Mouse (Mus musculus) retina, postnatal 1 day (tissue): ENCODE data around the gene Grem2.

ENCODE experiments used
- DNase-seq: peaks from one replicate; pipeline ENCODE4 v3.0.0-alpha.2; 2012

The Grem2 gene

DNA sequence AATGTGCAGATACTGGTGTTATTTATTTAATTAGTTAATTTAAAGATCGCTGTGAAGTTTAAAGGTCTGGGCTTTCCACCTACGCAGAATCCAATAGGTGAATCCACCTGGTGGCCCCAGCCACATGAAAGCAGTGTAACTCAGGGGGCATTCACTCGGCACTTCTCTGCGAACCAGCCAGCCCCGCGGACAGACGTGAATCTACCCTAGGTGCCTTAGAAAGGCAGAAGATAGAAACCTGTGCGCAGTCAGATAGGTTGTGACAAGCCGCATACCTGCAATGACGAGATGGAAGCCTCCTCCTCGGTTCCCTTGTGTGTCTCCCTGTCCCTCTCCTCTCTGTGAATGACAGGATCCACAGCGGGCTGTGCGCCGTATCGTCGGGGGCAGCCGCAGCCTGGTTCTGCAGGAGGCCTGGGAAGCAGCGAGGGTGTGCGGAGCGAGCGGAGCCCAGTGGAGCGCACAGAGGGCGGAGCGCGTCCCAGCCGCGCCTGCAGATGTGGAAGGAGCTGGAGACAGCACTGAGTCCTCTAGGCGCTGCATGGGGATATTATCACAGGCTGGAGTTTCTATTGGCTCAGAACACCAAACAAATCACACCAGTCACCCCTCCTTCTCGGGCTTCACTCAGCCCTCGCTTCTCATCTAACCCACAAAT is at the start of gene Grem2:
TSS of gene Grem2 (minus strand) at position 522 of the 658 bp plus-strand sequence.
- peak; percentile 66 for DNase-seq

DNA sequence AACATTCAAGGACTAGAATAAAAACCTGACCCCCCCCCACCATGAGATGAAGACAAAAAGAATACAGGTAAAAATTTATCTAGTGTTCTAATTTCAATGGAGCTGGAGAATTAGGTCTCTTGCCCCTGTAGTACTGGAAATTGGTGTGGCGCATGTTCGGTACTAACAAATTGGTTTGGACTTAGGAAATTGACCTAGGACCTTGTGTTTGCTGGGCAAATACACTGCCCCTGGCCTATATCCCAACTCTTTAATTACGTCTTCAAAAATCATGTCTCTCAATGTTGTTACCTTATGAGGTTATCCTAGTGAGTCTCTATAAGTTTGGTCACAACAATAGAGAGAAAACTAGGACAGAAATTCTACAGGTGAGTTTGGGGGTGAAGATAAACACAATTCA is 38.2 kb upstream of the Grem2 start:
- no peak for DNase-seq

DNA sequence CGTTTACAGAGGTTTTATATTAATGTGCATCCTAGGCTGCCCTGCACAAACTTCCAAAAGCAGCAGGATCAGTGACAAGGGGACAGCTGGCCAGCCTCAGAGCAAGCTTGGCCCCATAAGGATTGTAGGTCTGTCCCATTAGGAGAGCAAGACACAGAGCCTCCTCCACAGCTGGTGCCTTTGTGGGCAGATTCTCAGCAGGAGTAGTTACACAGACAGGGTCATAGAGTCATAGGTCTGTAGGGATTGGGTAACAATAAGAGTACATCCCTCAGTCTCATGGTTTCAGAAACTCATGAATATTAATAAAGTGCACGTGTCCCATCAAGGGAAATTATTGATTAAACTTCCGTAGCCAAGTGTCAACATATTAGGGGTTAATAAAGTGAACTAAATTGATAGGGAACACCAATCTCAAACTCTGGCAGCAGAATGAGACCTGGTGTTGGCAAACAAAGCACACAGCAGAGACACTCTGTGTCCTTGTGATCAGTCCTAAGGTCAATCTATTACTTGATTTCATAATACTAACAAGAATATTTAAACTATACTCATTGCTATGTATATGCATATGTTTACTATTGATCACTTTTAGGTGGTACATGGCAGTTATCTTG is 9.5 kb upstream of the Grem2 start:
- DNase-seq: no peak

DNA sequence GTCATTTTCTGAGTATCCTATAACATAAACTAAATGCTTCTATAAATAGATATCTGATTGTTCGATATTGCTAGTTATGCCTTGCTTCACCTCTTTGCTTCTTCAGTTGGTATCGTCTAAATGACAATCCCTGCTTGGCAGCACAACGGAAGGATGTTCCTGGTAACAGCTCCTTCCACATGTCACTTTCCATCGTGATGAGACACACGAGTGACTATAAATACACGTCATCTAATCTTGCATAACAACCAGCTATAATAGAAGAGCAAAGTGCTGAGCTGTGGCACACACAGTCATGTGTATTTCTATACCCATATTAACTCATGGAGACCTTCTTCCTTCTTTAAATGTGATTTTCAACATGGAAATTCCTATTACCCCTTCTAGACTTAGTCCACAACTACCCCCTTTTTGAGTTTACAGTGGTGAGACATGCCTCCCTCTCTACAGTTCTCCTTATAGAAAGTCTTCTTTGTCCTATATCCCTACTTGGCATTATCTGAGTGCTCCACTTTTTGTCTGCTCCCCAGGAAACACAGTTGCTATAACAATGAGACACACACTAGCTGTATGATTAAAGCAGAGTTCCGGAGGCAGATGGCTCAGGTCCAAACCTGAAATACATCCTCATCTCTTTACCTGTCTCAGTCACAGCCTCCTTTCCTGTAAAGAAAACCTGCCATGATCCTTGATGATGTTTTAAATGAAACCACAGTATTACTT is 8.0 kb upstream of the Grem2 start:
- DNase-seq: no peak

DNA sequence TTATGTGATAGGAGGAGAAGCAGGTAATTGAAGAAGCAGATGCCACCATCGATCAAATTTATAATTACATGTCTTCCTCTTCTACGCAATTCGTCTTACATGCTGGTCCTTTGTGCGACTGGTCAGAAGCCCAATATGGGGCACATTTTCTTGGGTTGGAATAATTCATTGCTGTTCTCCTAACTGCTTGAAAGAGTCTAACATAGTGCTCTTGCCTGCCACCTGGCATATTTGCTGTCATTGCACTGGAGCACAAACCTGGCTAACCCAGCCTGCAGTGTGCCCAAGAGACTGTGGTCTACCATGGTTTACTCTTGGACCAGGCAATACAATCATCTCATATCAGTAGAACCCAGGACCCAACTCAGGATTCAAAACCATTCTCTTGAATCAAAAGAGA is 2.7 kb downstream of the Grem2 start:
- DNase-seq: no peak

DNA sequence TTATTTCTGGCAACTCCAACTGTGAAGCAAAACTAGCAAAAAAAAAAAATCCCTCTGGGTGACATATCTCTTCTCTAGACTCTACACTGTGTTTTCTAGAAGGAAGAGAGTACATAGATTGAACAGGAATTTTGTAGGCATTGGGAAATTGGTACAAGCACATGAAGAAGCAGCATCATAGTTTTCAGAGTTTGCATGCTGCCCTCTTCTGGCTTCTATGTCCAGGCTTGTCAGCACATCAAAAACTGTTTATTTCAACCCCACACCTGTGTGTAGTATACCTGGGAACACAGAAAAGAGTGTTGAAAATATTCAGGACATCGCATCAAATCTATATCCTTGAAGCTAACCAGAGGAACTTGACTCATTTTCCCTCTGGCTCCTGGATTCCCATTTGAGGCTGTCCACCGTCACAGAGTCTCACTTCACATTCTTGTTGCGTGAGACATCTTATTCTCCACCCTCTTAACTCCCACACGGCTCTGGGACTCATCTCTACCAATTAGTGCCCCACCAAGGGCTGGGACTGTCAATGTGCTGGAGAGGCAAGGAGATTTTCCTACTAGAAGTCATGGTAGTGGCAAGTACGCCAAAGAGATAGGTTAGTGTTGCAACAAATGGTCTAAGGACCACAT is 3.3 kb downstream of the Grem2 start:
- DNase-seq: no peak

DNA sequence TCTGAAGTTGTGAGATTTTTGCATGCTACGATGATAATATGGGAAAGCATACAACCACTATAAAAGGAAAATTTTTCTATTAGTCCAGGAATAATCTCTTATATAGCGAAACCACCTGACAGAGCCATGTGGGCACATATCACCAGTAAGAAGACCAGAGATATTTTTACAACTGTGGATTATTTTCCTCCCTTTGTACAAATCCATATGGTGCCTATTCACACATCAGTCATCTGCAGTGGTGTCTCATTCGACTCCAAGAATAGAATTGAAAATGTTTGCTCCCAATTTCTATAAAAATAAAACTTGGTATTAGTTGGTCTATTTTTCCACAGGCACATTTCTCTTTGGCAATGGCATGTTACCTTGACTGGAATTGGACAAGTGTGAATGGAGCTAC is 11.8 kb downstream of the Grem2 start:
- DNase-seq: no peak

DNA sequence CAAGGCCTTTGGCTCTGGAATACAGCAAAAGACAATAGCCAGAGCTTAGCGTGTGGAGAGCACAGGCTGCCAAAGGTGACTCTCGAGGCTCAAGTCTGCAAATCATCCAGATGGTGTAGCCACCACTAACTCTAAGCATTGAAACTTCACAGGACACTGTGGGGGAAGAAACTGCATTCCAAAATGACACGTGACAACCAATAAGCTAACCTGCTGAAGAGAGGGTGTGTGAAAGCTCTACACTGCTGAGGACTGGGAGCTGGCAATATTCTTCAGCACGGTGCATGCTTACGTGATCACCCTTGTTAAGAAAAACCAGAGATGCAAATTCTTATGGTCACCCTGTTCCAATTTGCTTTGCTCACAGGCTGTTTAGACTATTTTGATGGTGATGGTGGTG is 13.4 kb downstream of the Grem2 start:
- DNase-seq: no peak

DNA sequence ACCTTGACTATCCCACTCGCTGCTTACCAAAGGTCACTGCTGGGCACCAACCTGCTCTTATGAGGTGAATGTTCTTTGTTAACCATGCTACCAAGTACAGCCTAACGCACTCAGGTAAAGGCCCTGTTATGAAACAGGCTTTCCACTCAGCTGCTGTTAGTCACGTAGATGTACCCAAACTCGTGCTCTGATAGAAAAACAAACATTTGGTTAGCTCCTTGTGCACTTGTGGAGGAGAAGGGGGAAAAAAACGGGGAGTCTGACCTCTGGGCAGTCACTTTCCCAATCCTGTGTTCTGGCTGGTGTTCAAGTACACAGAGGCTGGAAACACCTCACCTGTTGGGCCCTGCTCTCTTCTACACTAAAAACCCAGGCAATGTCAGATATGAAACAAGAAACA is 14.0 kb downstream of the Grem2 start:
- no peak for DNase-seq

DNA sequence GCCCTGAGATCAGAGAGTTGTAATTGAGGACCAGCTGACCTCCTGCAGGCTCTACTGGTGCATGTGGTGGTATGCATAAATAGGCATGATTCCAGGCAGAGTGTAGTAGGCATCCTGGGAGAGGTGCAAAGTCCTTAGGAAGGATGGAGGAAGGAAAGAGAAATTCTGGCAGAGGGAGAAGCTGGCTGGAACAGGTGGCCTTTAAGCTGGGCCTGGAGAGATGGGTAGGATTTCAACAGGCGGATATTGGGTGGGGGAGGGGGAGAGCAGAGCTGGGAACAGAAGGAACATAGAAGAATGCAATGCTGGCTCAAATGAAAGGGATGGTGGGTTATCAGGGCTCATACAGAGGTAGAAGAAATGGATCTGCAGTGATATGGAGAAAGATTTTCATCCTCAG is 18.9 kb downstream of the Grem2 start:
- DNase-seq: no peak

DNA sequence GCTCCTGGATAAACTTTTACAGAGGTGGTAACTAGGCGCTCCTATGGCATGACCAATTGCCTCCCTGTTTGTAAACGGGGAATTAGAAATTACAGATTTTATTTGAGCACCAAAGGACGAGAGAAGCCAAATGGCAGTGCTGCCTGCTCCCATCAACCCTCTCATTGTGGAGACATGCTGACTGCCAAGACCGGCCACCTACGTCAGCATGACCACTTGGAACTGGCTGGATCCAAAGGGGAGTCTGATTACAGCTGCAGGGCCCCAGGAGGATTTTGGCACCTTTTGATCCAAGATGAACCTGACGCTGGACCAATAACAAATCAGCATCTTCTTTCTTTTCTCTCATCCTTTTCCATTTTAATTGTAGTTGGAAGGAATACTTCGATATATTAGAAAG is 29.1 kb downstream of the Grem2 start:
- no peak for DNase-seq

DNA sequence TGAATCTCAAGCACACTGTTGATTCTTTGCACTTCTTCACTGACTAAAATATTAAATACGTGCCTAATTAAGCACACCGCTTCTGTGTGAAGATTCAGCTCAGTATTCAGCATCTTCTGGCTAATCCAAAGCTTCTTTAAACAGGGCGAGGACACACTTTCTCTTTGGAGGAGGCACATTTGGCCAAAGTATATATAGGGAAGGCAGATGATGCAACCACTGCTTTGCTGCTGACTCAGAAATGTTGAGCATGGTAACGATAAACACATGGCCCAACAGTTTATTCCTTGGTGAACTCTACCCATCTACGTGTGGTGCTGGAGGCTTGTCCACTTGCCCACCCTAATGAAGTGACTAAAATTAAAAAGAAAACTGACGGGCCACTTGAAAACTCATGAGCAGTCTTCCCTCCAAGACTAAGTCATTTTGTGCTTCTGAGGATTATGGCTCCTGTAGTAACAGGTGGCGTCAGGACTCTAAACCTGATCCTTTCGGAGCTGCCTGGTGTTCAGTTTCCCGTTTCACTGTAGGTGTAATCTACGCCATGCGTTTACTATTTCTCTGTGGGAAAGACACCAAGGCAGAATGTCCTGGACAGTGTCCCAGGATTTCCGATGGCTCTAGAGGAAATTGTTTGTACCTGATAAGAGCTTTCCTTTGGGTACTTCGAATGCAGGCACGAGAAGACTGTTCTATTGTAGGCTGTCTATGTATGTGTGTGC is 32.8 kb downstream of the Grem2 start:
- no peak for DNase-seq

DNA sequence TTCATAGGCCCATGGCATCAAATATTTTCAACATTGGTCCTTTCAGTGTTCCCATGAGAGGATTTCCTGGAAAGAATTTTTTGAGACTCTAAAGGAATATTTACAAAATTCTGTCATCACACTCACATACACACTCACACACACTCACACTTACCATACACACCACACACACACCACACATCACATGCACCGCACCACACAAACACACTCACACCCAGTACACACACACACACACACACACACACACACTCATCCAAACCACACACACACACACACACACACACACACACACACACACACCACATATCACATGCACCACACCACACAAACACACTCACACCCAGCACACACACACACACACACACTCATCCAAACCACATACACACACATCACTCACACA is 33.5 kb downstream of the Grem2 start:
- DNase-seq: no peak

DNA sequence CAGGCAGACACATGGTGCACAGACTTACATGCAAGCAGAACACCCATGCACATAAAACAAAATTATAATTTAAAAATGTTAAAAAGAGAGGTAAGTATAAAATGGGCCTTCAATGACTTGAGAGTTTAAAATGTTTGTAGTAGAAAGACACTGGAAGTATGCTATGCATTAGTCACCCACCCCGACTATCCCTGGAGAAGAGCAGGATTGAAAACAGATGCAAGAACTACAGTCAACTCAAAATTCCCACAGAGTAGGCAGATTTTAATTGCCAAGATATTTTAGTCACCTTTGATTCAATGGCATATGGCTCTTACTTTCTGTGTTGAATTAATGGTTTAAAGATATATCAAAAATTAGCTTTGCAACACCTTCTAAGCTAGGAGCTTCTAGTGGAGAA is 39.1 kb downstream of the Grem2 start:
- DNase-seq: no peak

DNA sequence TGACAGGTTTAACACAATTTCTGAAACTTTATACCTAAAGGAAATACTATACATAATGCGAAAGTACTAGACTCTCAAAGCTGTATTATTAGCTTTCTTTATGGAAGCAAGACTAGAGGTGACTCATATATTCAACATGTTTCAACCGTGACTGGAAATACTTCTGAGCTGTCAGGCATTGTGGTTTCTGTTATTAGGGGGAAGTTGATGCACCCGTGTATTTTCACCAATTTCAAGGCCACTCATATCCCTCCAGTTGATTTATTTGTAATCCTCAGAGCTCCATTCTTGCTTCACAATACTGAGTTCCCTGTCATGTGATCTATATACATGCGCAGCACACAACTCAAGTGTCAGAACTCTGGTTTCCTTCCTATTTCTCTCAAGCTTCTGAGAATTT is 46.4 kb downstream of the Grem2 start:
- no peak for DNase-seq

DNA sequence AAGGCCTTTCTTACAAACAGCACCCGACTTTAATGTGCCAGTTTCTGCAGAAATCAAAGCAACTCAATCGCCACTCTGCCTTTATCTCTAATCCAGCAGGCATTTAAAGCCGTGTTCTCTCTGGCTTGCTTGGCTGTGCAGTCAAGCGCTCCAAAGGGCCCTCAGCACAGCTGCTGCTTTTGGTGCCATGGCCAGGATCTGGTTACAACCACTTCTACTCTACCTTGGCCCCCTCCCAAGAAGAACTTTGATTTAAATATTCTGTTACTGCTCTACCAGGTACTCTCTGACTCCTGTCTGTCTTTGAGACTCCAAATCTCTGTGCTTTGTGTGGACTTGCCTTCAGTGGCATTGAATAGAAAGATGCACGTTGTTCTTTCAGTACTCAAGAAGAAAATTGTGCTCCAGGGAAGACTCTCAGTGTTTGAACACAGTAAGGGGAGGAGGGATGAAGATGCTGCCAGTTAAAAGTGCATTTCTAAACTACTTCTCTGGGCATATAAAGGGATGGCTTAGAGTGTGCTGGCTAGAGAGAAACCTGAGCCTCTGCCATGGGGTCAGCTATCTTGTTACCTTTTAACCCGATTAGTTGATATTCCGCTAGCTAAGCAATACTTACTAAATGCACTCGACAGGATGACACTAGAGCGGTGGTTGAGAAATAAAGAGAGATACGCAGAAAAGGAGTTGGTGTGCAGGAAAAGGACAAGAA is 61.1 kb downstream of the Grem2 start:
- DNase-seq: peak; percentile 5

DNA sequence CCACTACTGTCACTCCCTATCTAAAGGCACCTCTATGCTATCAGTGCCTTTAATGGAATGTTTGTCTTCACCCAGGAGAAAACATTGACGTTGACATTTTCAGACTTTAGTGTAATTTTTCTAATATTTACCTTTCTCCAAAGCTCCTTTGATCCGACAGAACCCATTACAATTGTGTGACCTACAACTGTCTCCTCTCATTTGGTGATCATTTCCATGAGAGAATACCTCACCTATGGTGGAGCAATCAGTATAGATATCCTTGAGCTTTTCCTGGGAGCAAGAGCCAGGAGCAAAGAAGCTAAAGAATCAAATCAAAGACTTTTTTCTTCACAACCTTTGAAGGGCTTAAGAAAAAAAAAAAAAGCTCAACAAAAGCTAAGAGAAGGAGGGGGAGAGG is 65.4 kb downstream of the Grem2 start:
- no peak for DNase-seq

DNA sequence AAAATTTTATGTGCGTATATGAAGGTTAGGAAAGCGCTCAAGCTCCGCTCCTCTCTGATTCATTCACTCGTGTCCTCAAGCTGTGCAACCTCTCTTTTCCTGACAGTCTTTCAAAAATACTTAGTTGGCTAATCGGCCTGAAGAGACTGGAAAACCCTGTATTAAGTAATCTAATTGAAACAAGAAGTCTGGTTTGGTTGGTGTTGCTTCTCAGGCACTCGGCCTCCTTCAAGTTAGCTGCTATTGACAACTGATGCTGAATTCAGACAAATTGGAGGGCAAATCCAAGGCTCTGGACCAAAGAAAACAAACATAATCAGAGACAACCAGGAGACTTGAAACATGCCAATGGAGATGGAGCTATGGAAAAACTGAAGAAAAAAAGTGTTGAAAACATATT is 76.8 kb downstream of the Grem2 start:
- no peak for DNase-seq

DNA sequence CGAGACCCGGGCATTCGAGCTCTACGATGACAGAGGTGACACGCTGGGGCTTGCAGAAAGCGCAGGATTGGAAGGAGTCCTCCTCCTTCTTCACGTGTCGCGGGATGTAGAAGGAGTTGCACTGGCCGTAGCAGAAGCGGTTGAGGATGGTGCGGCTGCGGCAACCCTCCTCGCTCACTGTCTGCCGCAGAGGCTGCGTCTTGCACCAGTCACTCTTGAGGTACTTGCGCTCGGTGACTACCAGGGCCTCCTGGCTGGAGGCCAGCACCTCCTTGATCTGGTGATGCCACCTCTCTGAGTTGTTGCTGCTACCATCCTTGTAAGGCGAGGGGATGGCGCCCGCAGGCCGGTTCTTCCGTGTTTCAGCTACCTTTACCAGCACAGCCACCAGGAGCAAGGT is 84.8 kb downstream of the Grem2 start:
- DNase-seq: no peak

DNA sequence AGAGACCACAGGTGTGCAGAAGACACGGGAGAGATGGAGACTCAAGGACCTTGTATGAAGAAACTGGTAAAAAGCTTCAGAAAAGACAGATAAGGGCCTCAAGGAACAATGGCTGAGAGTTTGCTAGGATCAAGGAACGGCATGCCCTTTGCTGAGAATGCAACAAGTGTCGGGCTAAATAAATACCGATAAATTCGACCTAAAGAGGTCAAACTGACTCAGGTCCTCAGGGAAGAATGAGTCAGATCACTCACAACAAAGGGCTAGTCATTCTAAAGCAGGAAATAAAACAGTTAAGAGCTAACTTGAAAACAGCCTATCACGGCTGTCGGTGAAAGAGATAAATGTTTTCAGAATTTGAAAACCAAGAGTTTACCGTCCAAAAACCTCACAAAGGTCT is 95.1 kb downstream of the Grem2 start:
- DNase-seq: no peak

DNA sequence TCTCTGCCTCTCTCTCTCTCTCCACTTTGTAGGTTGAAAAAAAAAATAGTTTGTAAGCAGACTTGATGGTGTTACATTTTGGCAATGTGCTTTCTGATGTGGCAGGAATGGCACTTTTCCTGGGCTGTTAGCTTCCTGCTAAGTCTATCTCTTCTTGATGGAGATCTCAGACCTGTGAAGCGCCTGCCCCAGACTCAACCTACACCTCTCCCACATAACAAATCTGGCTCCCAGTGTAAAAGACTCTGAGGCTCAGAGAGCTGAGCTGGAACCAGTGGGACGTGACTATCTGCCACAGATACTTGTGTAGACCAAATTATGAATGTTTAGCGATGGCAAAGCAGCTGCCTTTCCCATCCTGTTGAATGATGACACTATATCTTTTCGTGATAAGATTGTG is 109.8 kb downstream of the Grem2 start:
- DNase-seq: no peak

DNA sequence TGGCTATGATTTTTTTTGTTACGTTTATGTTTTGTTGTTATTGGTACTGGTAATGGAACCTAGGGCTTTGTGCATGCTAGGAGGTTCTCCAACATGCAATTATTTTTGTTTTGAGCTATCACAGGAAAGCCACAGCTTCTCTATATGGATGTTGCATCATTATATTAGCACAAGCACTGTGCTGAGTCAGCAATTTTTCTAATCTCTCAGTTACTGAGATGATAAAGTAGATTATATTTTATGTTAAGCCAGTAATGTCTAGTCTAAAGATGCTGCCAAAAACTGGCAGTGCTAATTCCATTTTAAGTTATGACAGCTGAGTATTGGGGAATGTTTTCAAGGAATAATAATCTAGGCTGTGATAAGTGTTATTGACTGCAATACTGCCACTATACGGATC is 133.0 kb downstream of the Grem2 start:
- no peak for DNase-seq
